Mouse (Mus musculus): Measurements from ENCODE around the gene Fbn1. TPM values are rescaled to one million over a fixed set of nuclear protein-coding genes. Genes with fewer than 3 reads are reported as not detected.

Gene Fbn1
- total and polyA plus RNA-seq, 3 experiments = 0.04 to 0.17 (median 0.09) TPM

DNA sequence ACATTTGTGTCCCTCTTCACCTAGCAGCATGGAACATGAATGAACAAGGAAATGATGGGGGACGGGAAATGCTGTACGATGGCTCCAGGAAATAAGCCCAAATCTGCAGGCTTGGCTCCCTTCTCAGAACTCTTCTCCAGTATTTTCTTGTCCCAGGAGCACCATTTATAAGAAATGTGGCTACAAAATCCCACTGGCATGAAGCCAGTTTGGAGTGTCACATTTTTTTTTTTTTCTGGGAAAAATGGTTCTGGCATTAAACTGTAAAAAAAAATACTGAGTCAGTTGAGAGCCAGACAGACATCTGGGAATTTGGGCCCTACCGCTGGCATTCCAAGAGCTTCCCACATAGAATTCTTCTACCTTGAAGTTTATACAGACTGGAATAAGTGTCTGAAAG is 203.0 kb downstream of the Fbn1 start:
- TF ChIP-seq POLR2A (IDR thresholded peaks at IDR 0.05; ENCODE audit: low read depth, low read length) (no peak), ETS1 (conservative IDR thresholded peaks at IDR 0.05; ENCODE audit: low read depth, low read length) (no peak), USF1 (IDR thresholded peaks at IDR 0.05; ENCODE audit: low read depth, low read length) (no peak), RAD21 (IDR thresholded peaks at IDR 0.05; ENCODE audit: low read depth, low read length) (no peak), JUN (IDR thresholded peaks at IDR 0.05; ENCODE audit: insufficient read depth, low read depth, low read length) (no peak), MAZ (IDR thresholded peaks at IDR 0.05; ENCODE audit: low read depth, low read length) (no peak)
- Histone ChIP-seq H3K36me3 (replicated peaks in 1 of 2; ENCODE audit: control insufficient read depth in 1 of 2, insufficient read depth in 1 of 2, low read length in 1 of 2) (no peaks in the 10 kb centered on the region), H3K79me2 (replicated peaks; ENCODE audit: control insufficient read depth, extremely low read depth, insufficient read depth, poor library complexity, severe bottlenecking) (no peaks in the 10 kb centered on the region), H3K27me3 (replicated peaks) (no peaks in the 10 kb centered on the region), H3K9me3 (replicated peaks; ENCODE audit: low read length) (no peaks in the 10 kb centered on the region), H3K4me2 (ENCODE audit: insufficient read depth, low read depth, poor library complexity, severe bottlenecking) (no peak overlapping the region), H3K4me3 (replicated peaks in 1 of 3; ENCODE audit: low read depth in 2 of 3, low read length in 2 of 3, poor library complexity in 1 of 3) (no peak overlapping the region), H3K27ac (ENCODE audit: insufficient read depth, low read depth) (no peak overlapping the region), H3K9ac (ENCODE audit: insufficient read depth, low read depth) (no peak overlapping the region), H3K4me1 (ENCODE audit: control insufficient read depth in 1 of 2, insufficient read depth in 2 of 2) (peaks cover 8 to 18% of the 10 kb centered on the region in 2 experiments)
- no peak for DNase-seq (ENCODE audit: extremely low read depth)
- dilution Hi-C loops (cut with MboI; ENCODE audit: extremely low pct_ligation_motif_present, extremely low pct_unique_long_range_greater_than_20kb, low sequenced_read_pairs) = no loop called here
- in situ Hi-C loops (cut with MboI; ENCODE audit: low pct_ligation_motif_present, low pct_unique_long_range_greater_than_20kb, low sequenced_read_pairs) = no loop called here

- H3K9ac ChIP-seq (ENCODE audit: insufficient read depth, low read depth) = no peak overlapping the region
- H3K4me1 ChIP-seq (ENCODE audit: control insufficient read depth in 1 of 2, insufficient read depth in 2 of 2) = peaks cover 2 to 10% of the 10 kb centered on the region in 2 experiments; a peak in 2 of 4 replicates
- in situ Hi-C loops (cut with MboI; ENCODE audit: low pct_ligation_motif_present, low pct_unique_long_range_greater_than_20kb, low sequenced_read_pairs) (no loop called here), dilution Hi-C loops (cut with MboI; ENCODE audit: extremely low pct_ligation_motif_present, extremely low pct_unique_long_range_greater_than_20kb, low sequenced_read_pairs) (no loop called here)
- no peaks in the 10 kb centered on the region for H3K36me3 ChIP-seq (replicated peaks in 1 of 2; ENCODE audit: control insufficient read depth in 1 of 2, insufficient read depth in 1 of 2, low read length in 1 of 2)
- no peak overlapping the region for H3K4me2 ChIP-seq (ENCODE audit: insufficient read depth, low read depth, poor library complexity, severe bottlenecking)
- H3K27me3 ChIP-seq (replicated peaks) = no peaks in the 10 kb centered on the region
- no peak overlapping the region for H3K27ac ChIP-seq (ENCODE audit: insufficient read depth, low read depth)
- H3K4me3 ChIP-seq (replicated peaks in 1 of 3; ENCODE audit: low read depth in 2 of 3, low read length in 2 of 3, poor library complexity in 1 of 3) = no peak overlapping the region
- TF ChIP-seq CTCF (conservative IDR thresholded peaks at IDR 0.05 in 1 of 2, IDR thresholded peaks at IDR 0.05 in 1 of 2; ENCODE audit: low read depth in 2 of 2, low read length in 2 of 2) (peak; percentile 26 to 62; a peak in 2 of 4 replicates), ZC3H11A (IDR thresholded peaks at IDR 0.05; ENCODE audit: low read depth, low read length) (no peak), RAD21 (IDR thresholded peaks at IDR 0.05; ENCODE audit: low read depth, low read length) (peak; percentile 21), NRF1 (IDR thresholded peaks at IDR 0.05; ENCODE audit: low read depth, low read length) (no peak), ZMIZ1 (IDR thresholded peaks at IDR 0.05; ENCODE audit: low read depth, low read length) (no peak), KAT2A (IDR thresholded peaks at IDR 0.05; ENCODE audit: insufficient replicate concordance, low read length) (no peak), UBTF (IDR thresholded peaks at IDR 0.05; ENCODE audit: low read depth, low read length) (no peak), SMC3 (IDR thresholded peaks at IDR 0.05; ENCODE audit: low read depth, low read length) (peak; percentile 58), EP300 (IDR thresholded peaks at IDR 0.05; ENCODE audit: low read length) (no peak)
- H3K9me3 ChIP-seq (replicated peaks; ENCODE audit: low read length) = no peaks in the 10 kb centered on the region
- no peaks in the 10 kb centered on the region for H3K79me2 ChIP-seq (replicated peaks; ENCODE audit: control insufficient read depth, extremely low read depth, insufficient read depth, poor library complexity, severe bottlenecking)
- DNase-seq (ENCODE audit: extremely low read depth) = peak; percentile 33
Observed at GRCm38 (mm10) chr2:125303764-125304384, 203.9 kb downstream of the Fbn1 start.

DNA sequence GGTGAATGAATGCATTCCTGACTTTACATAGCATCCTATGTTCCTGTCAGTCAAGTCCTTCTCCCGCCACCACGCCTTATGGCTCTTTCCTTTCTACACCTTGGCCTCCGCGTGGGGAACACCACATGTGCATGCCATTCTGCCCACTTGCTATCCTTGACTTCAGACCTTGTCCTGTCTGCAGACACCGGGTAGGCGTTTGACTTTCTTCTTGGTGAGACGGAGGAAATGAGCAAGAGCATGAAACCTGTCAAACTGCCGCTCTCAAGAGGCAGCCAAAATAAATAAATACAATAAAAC is 205.2 kb downstream of the Fbn1 start:
- H3K27ac ChIP-seq (ENCODE audit: insufficient read depth, low read depth) = no peak overlapping the region
- peaks cover 1% of the 10 kb centered on the region for H3K9me3 ChIP-seq (replicated peaks; ENCODE audit: low read length)
- no peak overlapping the region for H3K9ac ChIP-seq (ENCODE audit: insufficient read depth, low read depth)
- H3K36me3 ChIP-seq (replicated peaks in 1 of 2; ENCODE audit: control insufficient read depth in 1 of 2, insufficient read depth in 1 of 2, low read length in 1 of 2) = no peaks in the 10 kb centered on the region
- H3K4me1 ChIP-seq (ENCODE audit: control insufficient read depth in 1 of 2, insufficient read depth in 2 of 2) = peaks cover 2 to 10% of the 10 kb centered on the region in 2 experiments; a peak in 2 of 4 replicates
- H3K4me3 ChIP-seq (replicated peaks in 1 of 3; ENCODE audit: low read depth in 2 of 3, low read length in 2 of 3, poor library complexity in 1 of 3) = no peak overlapping the region
- dilution Hi-C loops (cut with MboI; ENCODE audit: extremely low pct_ligation_motif_present, extremely low pct_unique_long_range_greater_than_20kb, low sequenced_read_pairs) (no loop called here), in situ Hi-C loops (cut with MboI; ENCODE audit: low pct_ligation_motif_present, low pct_unique_long_range_greater_than_20kb, low sequenced_read_pairs) (no loop called here)
- no peak overlapping the region for H3K4me2 ChIP-seq (ENCODE audit: insufficient read depth, low read depth, poor library complexity, severe bottlenecking)
- no peak for DNase-seq (ENCODE audit: extremely low read depth)
- no peak for TF ChIP-seq UBTF (IDR thresholded peaks at IDR 0.05; ENCODE audit: low read depth, low read length)
- no peak for TF ChIP-seq NRF1 (IDR thresholded peaks at IDR 0.05; ENCODE audit: low read depth, low read length)
- TF ChIP-seq ZC3H11A (IDR thresholded peaks at IDR 0.05; ENCODE audit: low read depth, low read length) = no peak
- no peak for TF ChIP-seq E2F4 (IDR thresholded peaks at IDR 0.05; ENCODE audit: insufficient replicate concordance, low read depth, low read length)
- no peak for TF ChIP-seq SMC3 (IDR thresholded peaks at IDR 0.05; ENCODE audit: low read depth, low read length)
- no peak for TF ChIP-seq TCF12 (IDR thresholded peaks at IDR 0.05; ENCODE audit: low read depth, low read length)
- no peak for TF ChIP-seq MEF2A (IDR thresholded peaks at IDR 0.05; ENCODE audit: borderline replicate concordance, low read depth, low read length)
- no peaks in the 10 kb centered on the region for H3K79me2 ChIP-seq (replicated peaks; ENCODE audit: control insufficient read depth, extremely low read depth, insufficient read depth, poor library complexity, severe bottlenecking)
- no peaks in the 10 kb centered on the region for H3K27me3 ChIP-seq (replicated peaks)
